In genomic region chr2:25498622-25499478, GRCm38 (mm10) we compare ENCODE assay signal across 18 mouse cellular contexts. TPM values are rescaled to one million over a fixed set of nuclear protein-coding genes. Genes with fewer than 3 reads are reported as not detected.
A peak's percentile ranks its signal among the peaks of the same experiment; 100 is the strongest.
DNase-seq lines count a peak whose midpoint lies in the region; ATAC-seq and TF ChIP-seq lines count a peak whose summit lies in the region.
"Had no signal": no experiment of that assay in that cellular context is flagged by ENCODE, and none has a peak within 500 bp of the region (broad histone marks: within the 10 kb centered on the region; RNA-seq: fewer than 3 reads in every experiment).

No protein-coding gene starts in this region.

- peak; percentile 94 for DNase-seq in heart, adult 11 months
- no peak for DNase-seq in ovary, adult 18-20 months (ENCODE audit: low spot score)
- DNase-seq: adrenal gland, adult 8-10 months; heart, postnatal 4 days; thymus, postnatal 14 days had no signal

- TF ChIP-seq POLR2A in bone marrow macrophage, adult 2 months (IDR thresholded peaks at IDR 0.05; ENCODE audit: borderline replicate concordance, low read depth, low read length), result no peak

- no peak overlapping the region for H3K4me3 ChIP-seq in heart, embryonic 11.5 days (ENCODE audit: low read depth, low read length)
- no peak overlapping the region for H3K4me3 ChIP-seq in liver, embryonic 15.5 days (replicated peaks)
- no peak overlapping the region for H3K4me3 ChIP-seq in liver, embryonic 12.5 days
- H3K4me3 ChIP-seq in bone marrow macrophage, adult 2 months (ENCODE audit: insufficient read depth, low read length), result no peak overlapping the region
- no peak overlapping the region for H3K4me3 ChIP-seq in intestine, embryonic 16.5 days (ENCODE audit: low read length)
- H3K4me3 ChIP-seq: midbrain, embryonic 15.5 days; neural tube, embryonic 12.5 days had no signal

- no peak overlapping the region for H3K27ac ChIP-seq in heart, embryonic 11.5 days (ENCODE audit: low read depth, low read length)
- H3K27ac ChIP-seq in liver, embryonic 15.5 days (replicated peaks), result no peak overlapping the region
- H3K27ac ChIP-seq in liver, embryonic 12.5 days, result no peak overlapping the region
- peak overlapping the region; percentile 66; the same call in 1 of the 2 replicates for H3K27ac ChIP-seq in bone marrow macrophage, adult 2 months (ENCODE audit: insufficient read depth, low read depth, low read length)
- peak overlapping the region; percentile 76 for H3K27ac ChIP-seq in intestine, embryonic 16.5 days (ENCODE audit: low read length)
- H3K27ac ChIP-seq: midbrain, embryonic 15.5 days; neural tube, embryonic 12.5 days had no signal

- no peak overlapping the region for H3K9ac ChIP-seq in heart, embryonic 11.5 days (ENCODE audit: low read depth, low read length)
- no peak overlapping the region for H3K9ac ChIP-seq in liver, embryonic 15.5 days
- no peak overlapping the region for H3K9ac ChIP-seq in liver, embryonic 12.5 days
- H3K9ac ChIP-seq in intestine, embryonic 16.5 days (ENCODE audit: low read depth, low read length), result peak overlapping the region; percentile 31; the same call in 1 of the 2 replicates
- H3K9ac ChIP-seq: midbrain, embryonic 15.5 days; neural tube, embryonic 12.5 days had no signal

- H3K4me2 ChIP-seq in heart, embryonic 11.5 days, result no peak overlapping the region
- peak overlapping the region; percentile 81 for H3K4me2 ChIP-seq in liver, embryonic 15.5 days
- no peak overlapping the region for H3K4me2 ChIP-seq in liver, embryonic 12.5 days
- H3K4me2 ChIP-seq in intestine, embryonic 16.5 days (ENCODE audit: low read depth, low read length), result no peak overlapping the region
- H3K4me2 ChIP-seq: midbrain, embryonic 15.5 days; neural tube, embryonic 12.5 days had no signal

- H3K36me3 ChIP-seq in heart, embryonic 11.5 days (ENCODE audit: control insufficient read depth, insufficient read depth, low read length), result 0 out of 2 replicates have a peak, but pooled peaks cover 2% of the 10 kb centered on the region
- peaks cover 11% of the 10 kb centered on the region for H3K36me3 ChIP-seq in liver, embryonic 15.5 days (replicated peaks)
- peaks cover 10% of the 10 kb centered on the region for H3K36me3 ChIP-seq in liver, embryonic 12.5 days
- 0 out of 2 replicates have a peak, but pooled peaks cover 5% of the 10 kb centered on the region for H3K36me3 ChIP-seq in intestine, embryonic 16.5 days (ENCODE audit: control insufficient read depth, insufficient read depth, low read length)

- no peak for ATAC-seq in heart, embryonic 11.5 days (replicated peaks; ENCODE audit: insufficient number of reproducible peaks, low FRiP score, low TSS enrichment)
- no peak for ATAC-seq in liver, embryonic 15.5 days (ENCODE audit: insufficient read depth)
- ATAC-seq in liver, embryonic 12.5 days, result no peak
- ATAC-seq in intestine, embryonic 16.5 days, result no peak

- no peak for TF ChIP-seq CTCF in bone marrow macrophage, adult 2 months (IDR thresholded peaks at IDR 0.05; ENCODE audit: low read depth, low read length)

- no peaks in the 10 kb centered on the region for H3K27me3 ChIP-seq in heart, embryonic 11.5 days (ENCODE audit: control insufficient read depth, insufficient read depth, low read length)
- no peaks in the 10 kb centered on the region for H3K27me3 ChIP-seq in liver, embryonic 15.5 days
- H3K27me3 ChIP-seq in liver, embryonic 12.5 days (replicated peaks), result 0 out of 2 replicates have a peak, but pooled peaks cover under 1% of the 10 kb centered on the region
- H3K27me3 ChIP-seq in intestine, embryonic 16.5 days (replicated peaks; ENCODE audit: control insufficient read depth, insufficient read depth, low read length), result no peaks in the 10 kb centered on the region
- H3K27me3 ChIP-seq: midbrain, embryonic 15.5 days; neural tube, embryonic 12.5 days had no signal

- 67% methylated on average over 15 of the region's 15 CpGs for WGBS in heart, embryonic 11.5 days (ENCODE audit: insufficient replicate concordance)
- 54% methylated on average over 15 of the region's 15 CpGs for WGBS in liver, embryonic 15.5 days (ENCODE audit: insufficient replicate concordance)
- 48% methylated on average over 15 of the region's 15 CpGs for WGBS in liver, embryonic 12.5 days (ENCODE audit: insufficient replicate concordance)
- 71% methylated on average over 15 of the region's 15 CpGs for WGBS in intestine, embryonic 16.5 days

- no peaks in the 10 kb centered on the region for H3K9me3 ChIP-seq in heart, embryonic 11.5 days (replicated peaks; ENCODE audit: control insufficient read depth, low read length)
- H3K9me3 ChIP-seq in liver, embryonic 15.5 days (replicated peaks), result no peaks in the 10 kb centered on the region
- no peaks in the 10 kb centered on the region for H3K9me3 ChIP-seq in liver, embryonic 12.5 days (replicated peaks)
- H3K9me3 ChIP-seq in intestine, embryonic 16.5 days (ENCODE audit: control insufficient read depth, low read length), result no peaks in the 10 kb centered on the region
- H3K9me3 ChIP-seq: midbrain, embryonic 15.5 days; neural tube, embryonic 12.5 days had no signal

- peaks cover 12% of the 10 kb centered on the region for H3K4me1 ChIP-seq in heart, embryonic 11.5 days (ENCODE audit: control insufficient read depth, insufficient read depth, low read length)
- peaks cover 61% of the 10 kb centered on the region for H3K4me1 ChIP-seq in liver, embryonic 15.5 days (replicated peaks)
- H3K4me1 ChIP-seq in liver, embryonic 12.5 days, result peaks cover 53% of the 10 kb centered on the region
- H3K4me1 ChIP-seq in bone marrow macrophage, adult 2 months (ENCODE audit: control insufficient read depth, insufficient read depth, low read length), result peaks cover 34% of the 10 kb centered on the region
- peaks cover 21% of the 10 kb centered on the region for H3K4me1 ChIP-seq in intestine, embryonic 16.5 days (ENCODE audit: control insufficient read depth, insufficient read depth, low read length)

RNA-seq across cellular contexts. Expression of gene Fbxw5, which starts 1.7 kb away (rescaled TPM):
- polyA plus RNA-seq in heart, embryonic 11.5 days (2014; fragmentation: Nextera tagmentation; extraction: Ambion mirVana), result 66.7 and 78.7 TPM in 2 replicates
- 24.0 and 28.6 TPM in 2 replicates for polyA plus RNA-seq in liver, embryonic 15.5 days (2015; fragmentation: Nextera tagmentation; extraction: Ambion mirVana)
- 39.9 and 42.7 TPM in 2 replicates for polyA plus RNA-seq in liver, embryonic 12.5 days (2016; fragmentation: Nextera tagmentation; extraction: Ambion mirVana)
- 35.0 and 35.4 TPM in 2 replicates for polyA plus RNA-seq in bone marrow macrophage, adult 2 months (2012; ENCODE audit: insufficient read depth, insufficient read length, missing spikeins)
- 70.2 and 71.9 TPM in 2 replicates for polyA plus RNA-seq in intestine, embryonic 16.5 days (2015; fragmentation: Nextera tagmentation; extraction: Ambion mirVana)

RNA-seq across cellular contexts. Expression of gene C8g, which starts 2.7 kb away (rescaled TPM):
- polyA plus RNA-seq in heart, embryonic 11.5 days (2014; fragmentation: Nextera tagmentation; extraction: Ambion mirVana), result 3.4 and 3.7 TPM in 2 replicates
- 64.9 and 88.1 TPM in 2 replicates for polyA plus RNA-seq in liver, embryonic 15.5 days (2015; fragmentation: Nextera tagmentation; extraction: Ambion mirVana)
- 17.4 and 18.8 TPM in 2 replicates for polyA plus RNA-seq in liver, embryonic 12.5 days (2016; fragmentation: Nextera tagmentation; extraction: Ambion mirVana)
- 1.8 TPM in 1 of 2 replicates, not detected in the other for polyA plus RNA-seq in bone marrow macrophage, adult 2 months (2012; ENCODE audit: insufficient read depth, insufficient read length, missing spikeins)
- polyA plus RNA-seq in intestine, embryonic 16.5 days (2015; fragmentation: Nextera tagmentation; extraction: Ambion mirVana), result 6.8 and 8.5 TPM in 2 replicates

RNA-seq across cellular contexts. Expression of gene Lcn12, which starts 5.1 kb away (rescaled TPM):
- not detected in 2 replicates for polyA plus RNA-seq in heart, embryonic 11.5 days (2014; fragmentation: Nextera tagmentation; extraction: Ambion mirVana)
- not detected in 2 replicates for polyA plus RNA-seq in liver, embryonic 15.5 days (2015; fragmentation: Nextera tagmentation; extraction: Ambion mirVana)
- polyA plus RNA-seq in liver, embryonic 12.5 days (2016; fragmentation: Nextera tagmentation; extraction: Ambion mirVana), result not detected in 2 replicates
- polyA plus RNA-seq in bone marrow macrophage, adult 2 months (2012; ENCODE audit: insufficient read depth, insufficient read length, missing spikeins), result not detected in 2 replicates
- 0.32 TPM in 1 of 2 replicates, not detected in the other for polyA plus RNA-seq in intestine, embryonic 16.5 days (2015; fragmentation: Nextera tagmentation; extraction: Ambion mirVana)
- polyA plus RNA-seq: embryonic facial prominence, embryonic 11.5 days; frontal cortex, adult 2 months; inflammation-experienced regulatory T-cells, adult 6 months; limb, embryonic 14.5 days; midbrain, embryonic 15.5 days; neural tube, embryonic 12.5 days; small intestine, adult 2 months; stomach, embryonic 14.5 days had no signal

RNA-seq across cellular contexts. Expression of gene Ptgds, which starts 29.0 kb away (rescaled TPM):
- polyA plus RNA-seq in heart, embryonic 11.5 days (2014; fragmentation: Nextera tagmentation; extraction: Ambion mirVana), result 0.66 and 1.1 TPM in 2 replicates
- 0.23 and 0.38 TPM in 2 replicates for polyA plus RNA-seq in liver, embryonic 15.5 days (2015; fragmentation: Nextera tagmentation; extraction: Ambion mirVana)
- 0.20 and 0.22 TPM in 2 replicates for polyA plus RNA-seq in liver, embryonic 12.5 days (2016; fragmentation: Nextera tagmentation; extraction: Ambion mirVana)
- not detected in 2 replicates for polyA plus RNA-seq in bone marrow macrophage, adult 2 months (2012; ENCODE audit: insufficient read depth, insufficient read length, missing spikeins)
- 4.0 and 4.5 TPM in 2 replicates for polyA plus RNA-seq in intestine, embryonic 16.5 days (2015; fragmentation: Nextera tagmentation; extraction: Ambion mirVana)
- polyA plus RNA-seq: inflammation-experienced regulatory T-cells, adult 6 months had no signal

RNA-seq across cellular contexts. Expression of gene Paxx, which starts 38.0 kb away (rescaled TPM):
- 16.5 and 20.0 TPM in 2 replicates for polyA plus RNA-seq in heart, embryonic 11.5 days (2014; fragmentation: Nextera tagmentation; extraction: Ambion mirVana)
- 8.3 and 10.6 TPM in 2 replicates for polyA plus RNA-seq in liver, embryonic 15.5 days (2015; fragmentation: Nextera tagmentation; extraction: Ambion mirVana)
- polyA plus RNA-seq in liver, embryonic 12.5 days (2016; fragmentation: Nextera tagmentation; extraction: Ambion mirVana), result 9.1 and 11.4 TPM in 2 replicates
- 22.4 and 26.2 TPM in 2 replicates for polyA plus RNA-seq in bone marrow macrophage, adult 2 months (2012; ENCODE audit: insufficient read depth, insufficient read length, missing spikeins)
- 31.5 and 37.4 TPM in 2 replicates for polyA plus RNA-seq in intestine, embryonic 16.5 days (2015; fragmentation: Nextera tagmentation; extraction: Ambion mirVana)

Comparison
In these comparisons a context has a peak if more than half of its experiments do, and no peak if none do; other contexts are left out.
1. H3K27ac ChIP-seq: peak in bone marrow macrophage, adult 2 months (single experiment) and intestine, embryonic 16.5 days (single experiment); none in heart, embryonic 11.5 days (single experiment), liver, embryonic 15.5 days (single experiment) and liver, embryonic 12.5 days (single experiment).